Mouse (Mus musculus) kidney, postnatal 25 days (tissue): ENCODE data around the gene Slc12a7.
A peak's percentile ranks its signal among the peaks of the same experiment; 100 is the strongest.

Experiments used
- DNase-seq, 2 experiments: peaks; one replicate each; pipeline ENCODE4 v3.0.0; 2021; ENCODE audit warnings: mixed read lengths in 2 of 2

Gene Slc12a7

GRCm38 (mm10) chr13:73822187-73822800 lies 89.4 kb downstream of the Slc12a7 start:
- peak; percentile 72 to 83 for DNase-seq

DNA sequence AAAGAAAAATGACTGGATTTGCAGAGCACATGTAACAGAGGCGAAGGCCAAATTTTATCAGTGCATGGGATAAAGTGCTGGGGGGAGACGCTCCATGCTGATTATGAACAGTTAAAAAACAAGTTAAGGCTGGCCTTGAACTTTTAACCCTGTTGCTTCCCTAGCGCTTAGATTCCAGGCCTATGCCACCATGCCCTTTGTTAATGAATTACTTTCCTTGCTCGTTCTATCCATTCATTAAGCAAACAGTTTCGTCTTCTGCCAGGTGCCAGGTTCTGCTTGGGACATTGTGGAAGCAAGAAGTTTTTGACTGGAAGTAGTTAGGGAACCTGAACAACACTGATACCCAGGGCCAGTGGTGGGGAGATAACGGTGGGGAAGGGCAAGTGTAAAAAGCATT lies 90.8 kb downstream of the Slc12a7 start:
- no peak for DNase-seq

GRCm38 (mm10) chr13:73827243-73827642 lies 94.3 kb downstream of the Slc12a7 start:
- no peak for DNase-seq

DNA sequence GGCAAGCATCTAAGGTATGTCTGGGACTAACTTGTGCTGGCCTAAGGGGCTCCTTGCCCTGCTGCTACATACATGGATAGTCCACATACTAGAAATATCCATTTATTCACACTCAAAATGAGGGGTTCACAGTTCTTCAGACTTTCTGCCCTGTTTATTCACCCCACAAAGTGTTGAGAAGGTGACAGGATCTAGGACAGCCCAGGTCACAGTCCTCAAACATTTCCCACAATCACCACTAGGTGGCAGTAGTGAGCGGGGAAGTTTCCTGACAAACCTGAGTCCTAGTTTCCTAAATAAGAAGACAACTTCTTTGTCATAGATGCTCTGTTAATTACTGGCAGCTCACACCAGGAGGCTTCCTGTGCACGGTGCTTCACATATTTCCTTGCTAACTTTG lies 98.6 kb downstream of the Slc12a7 start:
- peak; percentile 49 to 71 for DNase-seq

- no peak for DNase-seq
Measured at GRCm38 (mm10) chr13:73833809-73834208, 100.9 kb downstream of the Slc12a7 start.

- DNase-seq: no peak
Measured at GRCm38 (mm10) chr13:73835791-73836190, 102.9 kb downstream of the Slc12a7 start.

- no peak for DNase-seq
Measured at GRCm38 (mm10) chr13:73836491-73836890, 103.6 kb downstream of the Slc12a7 start.

- peak; percentile 50 to 73 for DNase-seq
Measured at GRCm38 (mm10) chr13:73837708-73838107, 104.8 kb downstream of the Slc12a7 start.

DNA sequence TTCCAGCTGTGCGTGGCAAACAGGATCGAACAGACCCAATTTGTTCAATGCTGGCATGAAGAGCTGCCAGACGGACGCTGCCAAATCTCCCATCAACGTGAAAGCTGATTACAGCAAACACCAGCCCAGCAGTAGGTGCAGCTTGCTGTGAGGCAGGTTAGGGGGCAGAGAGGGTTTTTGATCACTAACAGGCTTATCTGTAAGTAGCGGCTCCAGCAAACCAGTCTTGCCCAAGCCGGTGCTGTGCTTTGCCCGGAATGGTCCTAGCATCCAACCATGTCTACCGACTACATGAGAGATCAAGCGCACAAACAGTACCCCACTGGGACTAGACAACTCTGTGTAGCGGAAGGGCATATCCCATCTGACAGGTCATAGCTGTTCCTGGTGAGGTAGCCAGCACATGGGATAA lies 106.2 kb downstream of the Slc12a7 start:
- DNase-seq: no peak

DNA sequence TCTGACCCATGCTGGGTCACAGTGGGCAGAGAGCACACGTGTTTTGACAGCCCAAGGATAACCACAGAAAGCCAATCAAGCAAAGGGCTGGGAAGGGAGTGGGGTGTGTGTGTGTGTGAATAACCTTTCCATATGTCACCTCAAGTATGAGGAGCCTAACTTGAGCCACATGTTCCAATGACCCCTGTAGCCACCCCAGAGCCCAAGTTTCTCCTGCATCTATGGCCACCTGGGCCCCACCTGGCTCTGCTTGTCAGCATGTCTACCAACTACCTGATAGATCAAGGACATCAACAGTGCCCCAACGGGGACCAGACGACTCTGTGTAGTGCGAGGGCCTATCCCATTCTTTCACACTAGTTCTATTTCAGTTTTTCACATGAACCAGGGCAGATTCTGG lies 106.8 kb downstream of the Slc12a7 start:
- DNase-seq: no peak

DNA sequence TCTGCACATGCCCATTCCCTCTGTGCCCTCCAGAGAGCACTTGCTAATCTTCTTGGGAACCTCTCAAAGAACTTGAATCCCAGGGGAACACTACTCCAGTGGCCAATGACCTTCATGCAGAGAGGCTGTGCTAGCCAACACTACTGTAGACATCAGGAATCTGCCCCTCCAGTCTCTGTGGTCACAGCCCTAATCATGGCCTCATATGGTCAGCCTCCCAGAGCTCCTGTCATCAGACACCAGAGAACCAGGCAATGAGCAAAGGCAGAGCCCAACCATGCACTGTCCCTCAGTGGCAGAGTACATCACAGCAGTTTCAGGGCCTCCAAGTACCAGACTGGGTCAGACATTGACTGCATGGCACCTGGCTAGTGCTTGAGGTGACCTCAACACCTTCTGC lies 109.8 kb downstream of the Slc12a7 start:
- DNase-seq: no peak

DNA sequence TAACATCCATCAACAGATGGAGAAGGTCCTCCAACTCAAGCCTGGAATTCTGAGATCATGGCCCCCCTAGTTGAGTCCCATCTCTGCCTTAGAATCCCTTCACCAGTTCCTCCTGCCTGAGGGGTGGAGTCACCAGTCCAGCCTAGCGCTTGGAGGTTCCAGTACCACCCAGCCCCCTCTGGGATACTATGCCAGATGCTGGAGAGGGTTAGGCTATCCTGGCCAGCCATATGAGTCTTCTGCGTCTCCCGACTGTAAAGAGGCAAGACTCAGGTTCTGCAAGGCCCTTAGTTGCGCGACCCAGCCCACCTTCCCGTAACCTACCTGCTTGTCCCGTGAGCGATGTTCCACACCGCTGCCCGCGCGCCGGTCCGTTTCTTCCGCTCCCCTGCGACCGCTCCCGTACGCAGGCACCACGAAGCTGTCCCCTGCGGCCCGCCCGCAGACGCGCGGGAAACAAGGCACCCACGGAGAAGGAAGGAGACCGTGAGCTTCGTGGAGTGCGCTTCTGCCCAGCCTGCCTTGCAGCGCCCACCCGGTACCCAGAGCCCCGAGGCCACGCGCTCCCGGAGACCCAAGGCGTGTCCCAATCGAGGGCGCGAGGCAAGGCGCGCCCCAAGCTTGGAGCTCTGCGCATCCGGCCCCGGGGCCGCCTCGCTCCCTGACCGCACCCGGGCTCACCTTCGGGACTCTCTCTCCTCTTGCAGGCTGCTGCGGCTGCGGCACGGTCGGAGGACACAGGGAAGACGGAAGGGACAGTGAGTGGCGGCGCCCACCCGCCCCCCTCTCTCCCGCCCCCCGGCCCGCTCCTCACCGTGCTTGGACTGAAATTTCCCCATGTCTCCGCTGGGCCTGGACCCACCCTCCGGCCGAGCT lies 113.9 kb downstream of the Slc12a7 start:
- DNase-seq: peak; percentile 8 to 52

DNA sequence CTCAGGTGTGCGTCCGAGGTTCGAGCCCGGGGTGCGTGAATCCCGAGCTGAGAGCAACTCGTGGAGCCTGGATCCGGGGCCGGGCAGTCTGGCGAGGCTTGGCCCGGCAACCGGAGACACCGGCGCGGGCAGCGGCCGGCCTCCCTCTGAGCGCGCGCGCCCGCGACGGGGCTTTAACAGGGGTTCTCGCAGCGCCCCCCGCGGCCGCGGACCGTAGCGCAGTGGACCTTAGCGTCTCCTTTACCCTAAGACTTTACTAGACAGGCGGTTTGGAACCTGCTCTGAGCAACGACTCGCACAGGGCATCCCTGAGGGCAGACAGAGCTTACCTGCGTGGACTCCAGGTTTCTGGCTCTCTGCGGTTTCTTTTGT lies 114.6 kb downstream of the Slc12a7 start, which contains the start of gene Nkd2:
Gene Nkd2, minus strand, starts transcription at position 167 of the 372 bp plus-strand sequence.
- peak; percentile 90 to 94 for DNase-seq
